Mouse (Mus musculus) megakaryocyte, adult 5-6 weeks (primary cell): ENCODE measurements around the gene Becn1. TPM values are rescaled to one million over a fixed set of nuclear protein-coding genes. Genes with fewer than 3 reads are reported as not detected.
"Not testable (repeated sequence)": the region's sequence is repeated elsewhere in the genome, so short reads cannot be mapped to it uniquely, and the experiment has no call there.

Source experiments
- ATAC-seq: 2 replicates; pipeline ENCODE4 v1.8.0; 2016; ENCODE audit warnings: mild to moderate bottlenecking, inconsistent platforms; ENCODE audit not compliant: poor library complexity, severe bottlenecking
- total RNA-seq, 2 experiments: library from RNA; stranded (forward) in 1 of 2; stranded (reverse) in 1 of 2; fragments of 153-499, 151-499 nt in 1 of 2; fragments of 221-1000, 200-1000 nt in 1 of 2; gene quantifications; 2 replicates each; pipeline versions ENCODE4 v1.2.3 to v1.2.4; 2015 to 2017

Becn1 gene
- total RNA-seq (2015), result 62.2 and 68.0 TPM in 2 replicates
- total RNA-seq (2017), result 129 and 168 TPM in 2 replicates

- ATAC-seq, result peak; percentile 98
Observed at GRCm38 (mm10) chr11:101302004-101302798, at the start of gene Becn1. Becn1 (minus strand) TSS chr11:101302286.

- ATAC-seq, result no peak
Observed at GRCm38 (mm10) chr11:101351721-101352111, 49.6 kb upstream of the Becn1 start.

- no peak for ATAC-seq
Observed at GRCm38 (mm10) chr11:101351100-101351720, 49.1 kb upstream of the Becn1 start.

GRCm38 (mm10) chr11:101349216-101349615 is 47.1 kb upstream of the Becn1 start:
- ATAC-seq, result no peak

- no peak for ATAC-seq
Observed at GRCm38 (mm10) chr11:101348774-101349173, 46.7 kb upstream of the Becn1 start.

- no peak for ATAC-seq
Observed at GRCm38 (mm10) chr11:101347083-101347775, 45.1 kb upstream of the Becn1 start.

- ATAC-seq, result no peak
Observed at GRCm38 (mm10) chr11:101338123-101338760, 36.2 kb upstream of the Becn1 start.

- no peak for ATAC-seq
Observed at GRCm38 (mm10) chr11:101335685-101336084, 33.6 kb upstream of the Becn1 start.

GRCm38 (mm10) chr11:101334516-101334915 is 32.4 kb upstream of the Becn1 start:
- no peak for ATAC-seq

GRCm38 (mm10) chr11:101334023-101334422 is 31.9 kb upstream of the Becn1 start:
- no peak for ATAC-seq

GRCm38 (mm10) chr11:101332537-101332936 is 30.5 kb upstream of the Becn1 start:
- no peak for ATAC-seq

GRCm38 (mm10) chr11:101330961-101331360 is 28.9 kb upstream of the Becn1 start:
- not testable (repeated sequence) for ATAC-seq

GRCm38 (mm10) chr11:101330371-101330924 is 28.4 kb upstream of the Becn1 start, which contains the start of gene Aoc3:
Aoc3 (plus strand) TSS chr11:101330605.
- no peak for ATAC-seq

GRCm38 (mm10) chr11:101328941-101329635 is 27.0 kb upstream of the Becn1 start:
- ATAC-seq, result no peak

- ATAC-seq, result no peak
Observed at GRCm38 (mm10) chr11:101327311-101327710, 25.2 kb upstream of the Becn1 start.

- ATAC-seq, result no peak
Observed at GRCm38 (mm10) chr11:101326147-101326546, 24.1 kb upstream of the Becn1 start.

GRCm38 (mm10) chr11:101325201-101325600 is 23.1 kb upstream of the Becn1 start:
- ATAC-seq, result not testable (repeated sequence)

GRCm38 (mm10) chr11:101324763-101325162 is 22.7 kb upstream of the Becn1 start, which contains the start of gene Aoc2:
Aoc2 (plus strand) TSS chr11:101325063.
- no peak for ATAC-seq

GRCm38 (mm10) chr11:101323609-101324008 is 21.5 kb upstream of the Becn1 start:
- ATAC-seq, result peak; percentile 51

- peak; percentile 23 for ATAC-seq
Observed at GRCm38 (mm10) chr11:101316501-101316917, 14.4 kb upstream of the Becn1 start.
